Mouse (Mus musculus) MEL (cell line): ENCODE results near the gene Prickle2. TPM values are rescaled to one million over a fixed set of nuclear protein-coding genes. Genes with fewer than 3 reads are reported as not detected.

Experiments used
- DNase-seq: peaks from one replicate; pipeline ENCODE4 v3.0.0; 2011; ENCODE audit warnings: low read depth, low spot score
- H3K27ac ChIP-seq: 2 replicates; pipeline ENCODE4 v1.5.1; 2012; ENCODE audit warnings: low read depth, mild to moderate bottlenecking, control low read depth, low read length, moderate library complexity; ENCODE audit not compliant: control insufficient read depth
- H3K27me3 ChIP-seq, 2 experiments: fragments of 150-350 bp in 1 of 2; sonication (generic) in 1 of 2; 2 replicates each; pipeline ENCODE4 v1.6.1; 2012; ENCODE audit warnings: low read length in 2 of 2, mild to moderate bottlenecking in 2 of 2, improper control_type of control experiment in 1 of 2, moderate library complexity in 1 of 2; ENCODE audit not compliant: insufficient read depth in 2 of 2, control insufficient read depth in 1 of 2
- H3K36me3 ChIP-seq, 2 experiments: 2 replicates each; pipeline ENCODE4 v1.6.1; 2012 to 2014; ENCODE audit warnings: low read length in 2 of 2, improper control_type of control experiment in 1 of 2, inconsistent platforms in 1 of 2, mild to moderate bottlenecking in 1 of 2; ENCODE audit not compliant: insufficient read depth in 2 of 2, control insufficient read depth in 1 of 2
- H3K4me1 ChIP-seq, 2 experiments: fragments of 150-350 bp in 1 of 2; sonication (generic) in 1 of 2; 2 replicates each; pipeline ENCODE4 v1.6.1; 2012; ENCODE audit warnings: low read length in 2 of 2, improper control_type of control experiment in 1 of 2, mild to moderate bottlenecking in 1 of 2; ENCODE audit not compliant: insufficient read depth in 2 of 2, control insufficient read depth in 1 of 2
- H3K4me3 ChIP-seq, 2 experiments: fragments of 150-350 bp in 1 of 2; sonication (generic) in 1 of 2; 2 replicates each; pipeline ENCODE4 v1.5.1; 2012; ENCODE audit warnings: low read depth in 2 of 2, low read length in 2 of 2, mild to moderate bottlenecking in 2 of 2, moderate library complexity in 2 of 2, control low read depth in 1 of 2, improper control_type of control experiment in 1 of 2; ENCODE audit not compliant: control insufficient read depth in 1 of 2, insufficient read depth in 1 of 2
- H3K79me2 ChIP-seq: 2 replicates; pipeline ENCODE4 v1.6.1; 2012; ENCODE audit warnings: mild to moderate bottlenecking, low read length, moderate library complexity; ENCODE audit not compliant: control insufficient read depth, poor library complexity, insufficient read depth
- H3K9ac ChIP-seq: 2 replicates; pipeline ENCODE4 v1.6.1; 2012; ENCODE audit warnings: low read depth, mild to moderate bottlenecking, control low read depth, low read length, moderate library complexity; ENCODE audit not compliant: control insufficient read depth, poor library complexity, severe bottlenecking
- H3K9me3 ChIP-seq: fragments of 150-350 bp; sonication (generic); replicated peaks from 2 replicates; pipeline ENCODE4 v1.6.1; 2012; ENCODE audit warnings: mild to moderate bottlenecking, low read length, improper control_type of control experiment, moderate library complexity; ENCODE audit not compliant: insufficient read depth
- BHLHE40 ChIP-seq: IDR thresholded peaks from 2 replicates; pipeline ENCODE4 v1.6.1; 2012; ENCODE audit warnings: low read depth, mild to moderate bottlenecking, inconsistent platforms, low read length, improper control_type of control experiment, borderline replicate concordance
- CHD1 ChIP-seq: IDR thresholded peaks from 2 replicates; pipeline ENCODE4 v1.6.1; 2012; ENCODE audit warnings: low read depth, mild to moderate bottlenecking, inconsistent platforms, low read length, improper control_type of control experiment
- CHD2 ChIP-seq: IDR thresholded peaks from 2 replicates; pipeline ENCODE4 v1.6.1; 2011; ENCODE audit warnings: low read length, improper control_type of control experiment
- E2F4 ChIP-seq: IDR thresholded peaks from 2 replicates; pipeline ENCODE4 v1.6.1; 2011; ENCODE audit warnings: low read depth, low read length, improper control_type of control experiment, borderline replicate concordance
- ELF1 ChIP-seq: IDR thresholded peaks from 2 replicates; pipeline ENCODE4 v1.6.1; 2014; ENCODE audit warnings: low read depth, mild to moderate bottlenecking, inconsistent platforms, low read length, improper control_type of control experiment, moderate library complexity
- EP300 ChIP-seq, 2 experiments: IDR thresholded peaks; 2 replicates each; pipeline ENCODE4 v1.6.1; 2011; ENCODE audit warnings: improper control_type of control experiment in 2 of 2, low read length in 2 of 2, low read depth in 1 of 2, mild to moderate bottlenecking in 1 of 2
- ETS1 ChIP-seq: IDR thresholded peaks from 2 replicates; pipeline ENCODE4 v1.6.1; 2012; ENCODE audit warnings: low read depth, mild to moderate bottlenecking, inconsistent platforms, low read length, improper control_type of control experiment, moderate library complexity
- GATA1 ChIP-seq: IDR thresholded peaks from 2 replicates; pipeline ENCODE4 v1.6.1; 2011; ENCODE audit warnings: low read depth, low read length, improper control_type of control experiment
- JUND ChIP-seq: IDR thresholded peaks from 2 replicates; pipeline ENCODE4 v1.6.1; 2011; ENCODE audit warnings: low read depth, mild to moderate bottlenecking, improper control_type of control experiment, low read length
- KAT2A ChIP-seq: conservative IDR thresholded peaks from 2 replicates; pipeline ENCODE4 v1.6.1; 2012; ENCODE audit warnings: low read depth, low read length, improper control_type of control experiment, inconsistent platforms
- MAFK ChIP-seq: IDR thresholded peaks from 2 replicates; pipeline ENCODE4 v1.6.1; 2011; ENCODE audit warnings: low read depth, mild to moderate bottlenecking, low read length, improper control_type of control experiment, borderline replicate concordance
- MAX ChIP-seq: IDR thresholded peaks from 2 replicates; pipeline ENCODE4 v1.6.1; 2011; ENCODE audit warnings: low read length, improper control_type of control experiment
- MAZ ChIP-seq: IDR thresholded peaks from 2 replicates; pipeline ENCODE4 v1.6.1; 2012; ENCODE audit warnings: low read depth, mild to moderate bottlenecking, inconsistent platforms, low read length, improper control_type of control experiment
- MEF2A ChIP-seq: IDR thresholded peaks from 2 replicates; pipeline ENCODE4 v1.6.1; 2014; ENCODE audit warnings: low read depth, mild to moderate bottlenecking, inconsistent platforms, low read length, improper control_type of control experiment; ENCODE audit not compliant: poor library complexity, insufficient replicate concordance, severe bottlenecking; ENCODE audit errors: extremely low read depth
- NRF1 ChIP-seq: IDR thresholded peaks from 2 replicates; pipeline ENCODE4 v1.6.1; 2014; ENCODE audit warnings: low read depth, mild to moderate bottlenecking, inconsistent platforms, low read length, improper control_type of control experiment, moderate library complexity; ENCODE audit not compliant: poor library complexity, insufficient read depth, severe bottlenecking
- POLR2A ChIP-seq, 2 experiments: IDR thresholded peaks; 2 replicates each; pipeline ENCODE4 v1.6.1; 2011 to 2012; ENCODE audit warnings: low read length in 2 of 2, mild to moderate bottlenecking in 2 of 2, control low read depth in 1 of 2, improper control_type of control experiment in 1 of 2, low read depth in 1 of 2, moderate library complexity in 1 of 2; ENCODE audit not compliant: control insufficient read depth in 1 of 2, insufficient read depth in 1 of 2, poor library complexity in 1 of 2
- POLR2AphosphoS2 ChIP-seq: IDR thresholded peaks from 2 replicates; pipeline ENCODE4 v1.6.1; 2011; ENCODE audit warnings: low read length, improper control_type of control experiment
- RAD21 ChIP-seq: IDR thresholded peaks from 2 replicates; pipeline ENCODE4 v1.6.1; 2011; ENCODE audit warnings: mild to moderate bottlenecking, low read depth, low read length, improper control_type of control experiment
- RCOR1 ChIP-seq: IDR thresholded peaks from 2 replicates; pipeline ENCODE4 v1.6.1; 2012; ENCODE audit warnings: low read depth, mild to moderate bottlenecking, inconsistent platforms, low read length, improper control_type of control experiment
- SIN3A ChIP-seq: IDR thresholded peaks from 2 replicates; pipeline ENCODE4 v1.6.1; 2012; ENCODE audit warnings: low read length, improper control_type of control experiment, inconsistent platforms
- SMC3 ChIP-seq: IDR thresholded peaks from 2 replicates; pipeline ENCODE4 v1.6.1; 2011; ENCODE audit warnings: low read depth, low read length, improper control_type of control experiment
- TAL1 ChIP-seq: IDR thresholded peaks from 2 replicates; pipeline ENCODE4 v1.6.1; 2012; ENCODE audit warnings: mild to moderate bottlenecking, inconsistent platforms, low read length, moderate library complexity, mixed read lengths
- TBP ChIP-seq: IDR thresholded peaks from 2 replicates; pipeline ENCODE4 v1.8.0; 2011; ENCODE audit warnings: low read depth, low read length, improper control_type of control experiment
- UBTF ChIP-seq: IDR thresholded peaks from 2 replicates; pipeline ENCODE4 v1.6.1; 2012; ENCODE audit warnings: low read depth, mild to moderate bottlenecking, inconsistent platforms, low read length, improper control_type of control experiment, moderate library complexity, borderline replicate concordance; ENCODE audit not compliant: insufficient read depth
- ZNF384 ChIP-seq: IDR thresholded peaks from 2 replicates; pipeline ENCODE4 v1.6.1; 2012; ENCODE audit warnings: low read depth, mild to moderate bottlenecking, inconsistent platforms, low read length, improper control_type of control experiment
- polyA plus RNA-seq, 2 experiments: library from polyadenylated mRNA; stranded (reverse) in 1 of 2; unstranded in 1 of 2; fragments of >175 nt in 1 of 2; fragments of >200 nt in 1 of 2; gene quantifications; 2 replicates each; pipeline versions ENCODE4 v1.2.1 to v1.2.4; 2012; ENCODE audit warnings: low replicate concordance in 2 of 2, low read depth in 1 of 2; ENCODE audit not compliant: insufficient read length in 2 of 2, insufficient read depth in 1 of 2, missing spikeins in 1 of 2
- total RNA-seq: library from RNA; depleted of rRNA; stranded (reverse); fragments of 300-350 nt; gene quantifications from 2 replicates; pipeline ENCODE4 v1.2.3, GENCODE M21; 2012

Gene Prickle2
- total and polyA plus RNA-seq, 3 experiments, result not detected

DNA sequence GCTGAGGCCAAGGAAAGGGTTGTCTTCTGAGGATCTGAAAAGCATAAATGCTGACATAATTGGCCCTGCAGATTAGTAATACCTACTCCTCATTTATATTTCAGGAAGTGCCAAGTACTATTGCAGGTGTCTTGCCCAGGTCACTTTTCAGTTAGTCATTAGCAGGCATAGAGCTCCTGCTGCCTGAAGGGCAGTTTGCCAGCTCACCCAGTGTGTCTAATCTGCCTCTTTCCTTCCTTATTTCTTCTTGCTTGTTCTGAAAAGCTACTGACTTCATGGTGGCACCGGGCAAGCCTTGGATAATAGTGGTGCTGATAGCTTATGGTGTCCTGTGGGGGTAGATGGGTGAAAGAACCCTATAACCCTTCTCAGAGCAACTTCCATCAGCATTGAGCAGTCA lies 31.2 kb upstream of the Prickle2 start:
- H3K4me3 ChIP-seq, result no peak overlapping the region
- H3K4me1 ChIP-seq, result no peaks in the 10 kb centered on the region
- H3K27ac ChIP-seq, result no peak overlapping the region
- no peaks in the 10 kb centered on the region for H3K36me3 ChIP-seq
- no peaks in the 10 kb centered on the region for H3K79me2 ChIP-seq
- H3K9me3 ChIP-seq, result no peaks in the 10 kb centered on the region
- no peak for DNase-seq
- TF ChIP-seq POLR2A (IDR thresholded peaks at IDR 0.05; ENCODE audit: control insufficient read depth in 1 of 2, insufficient read depth in 1 of 2, low read depth in 1 of 2, low read length in 2 of 2, poor library complexity in 1 of 2), result no peak
- TF ChIP-seq JUND, result no peak
- no peak for TF ChIP-seq TAL1
- TF ChIP-seq MEF2A, result no peak
- TF ChIP-seq CHD2, result no peak
- TF ChIP-seq GATA1, result no peak
- no peak for TF ChIP-seq ZNF384
- no peak for TF ChIP-seq SIN3A
- no peak for TF ChIP-seq TBP
- TF ChIP-seq MAFK, result no peak
- no peak for TF ChIP-seq MAZ
- no peak for TF ChIP-seq ELF1
- TF ChIP-seq CHD1, result no peak
- TF ChIP-seq NRF1, result no peak
- TF ChIP-seq EP300 (IDR thresholded peaks at IDR 0.05; ENCODE audit: low read depth in 1 of 2, low read length in 2 of 2), result no peak
- TF ChIP-seq BHLHE40, result no peak
- TF ChIP-seq MAX, result no peak
- TF ChIP-seq POLR2AphosphoS2, result no peak
- TF ChIP-seq RCOR1, result no peak
- no peak for TF ChIP-seq KAT2A
- no peak overlapping the region for H3K9ac ChIP-seq
- no peaks in the 10 kb centered on the region for H3K27me3 ChIP-seq

DNA sequence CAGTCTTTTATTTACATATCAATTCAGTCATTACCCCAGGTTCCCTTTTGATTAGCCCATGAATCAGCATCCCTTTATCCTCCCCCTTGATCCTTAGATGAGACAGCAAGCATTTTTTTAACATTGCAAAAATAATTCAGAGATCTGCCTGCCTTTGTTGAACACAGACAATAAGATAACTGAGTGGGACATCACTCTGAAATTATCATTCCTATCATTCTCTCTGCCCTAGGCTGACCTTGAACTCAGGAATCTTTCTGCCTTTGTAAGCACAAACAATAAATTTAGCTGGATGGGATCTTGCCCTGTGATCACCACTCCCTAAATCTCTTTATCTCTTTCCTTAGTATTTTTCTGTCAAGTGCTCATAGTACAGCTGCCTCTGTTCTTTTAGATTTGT lies 27.7 kb upstream of the Prickle2 start:
- no peak for TF ChIP-seq RCOR1
- TF ChIP-seq RAD21, result no peak
- TF ChIP-seq SMC3, result no peak
- TF ChIP-seq POLR2A (IDR thresholded peaks at IDR 0.05; ENCODE audit: control insufficient read depth in 1 of 2, insufficient read depth in 1 of 2, low read depth in 1 of 2, low read length in 2 of 2, poor library complexity in 1 of 2), result no peak
- no peak for TF ChIP-seq TAL1
- TF ChIP-seq MAFK, result no peak
- TF ChIP-seq E2F4, result no peak
- TF ChIP-seq CHD1, result no peak
- no peak for TF ChIP-seq MAZ
- no peak for TF ChIP-seq ETS1
- TF ChIP-seq UBTF, result no peak
- no peak for TF ChIP-seq BHLHE40
- H3K36me3 ChIP-seq, result no peaks in the 10 kb centered on the region

More for the DNA sequence above, 27.7 kb upstream of the Prickle2 start:
- Histone ChIP-seq H3K9me3 (no peaks in the 10 kb centered on the region), H3K79me2 (no peaks in the 10 kb centered on the region), H3K27me3 (no peaks in the 10 kb centered on the region), H3K9ac (no peak overlapping the region), H3K27ac (no peak overlapping the region), H3K4me1 (no peaks in the 10 kb centered on the region), H3K4me3 (no peak overlapping the region)
- DNase-seq, result no peak
